Mouse (Mus musculus) T-helper 17 cell (primary cell): Measurements from ENCODE around the gene Gzmm.

Source experiments
- in situ Hi-C, 2 experiments: fragments of 300-600 bp; cut with MboI, MseI; formaldehyde crosslinking; loops; 1 replicate in 1 of 2; 2 replicates in 1 of 2; pipeline ENCODE4 v1.15.1; 2025; ENCODE audit warnings: high pct_unique_total_duplicates in 2 of 2

The Gzmm gene

GRCm38 (mm10) chr10:79700676-79701075 is 11.9 kb downstream of the Gzmm start:
- in situ Hi-C loops: loop anchor here in 1 of 2 experiments (25.0 kb wide), 1 partner anchor 1713 kb away; the partner anchor contains the start of gene 1810043G02Rik

GRCm38 (mm10) chr10:79701443-79702129 is 12.8 kb downstream of the Gzmm start:
- in situ Hi-C loops: loop anchor here in 1 of 2 experiments (25.0 kb wide), 1 partner anchor 1714 kb away; the partner anchor contains the start of gene 1810043G02Rik

- in situ Hi-C loops: loop anchor here in 1 of 2 experiments (25.0 kb wide), 1 partner anchor 1716 kb away; the partner anchor contains the start of gene 1810043G02Rik
Observed at GRCm38 (mm10) chr10:79702970-79703369, 14.2 kb downstream of the Gzmm start.

DNA sequence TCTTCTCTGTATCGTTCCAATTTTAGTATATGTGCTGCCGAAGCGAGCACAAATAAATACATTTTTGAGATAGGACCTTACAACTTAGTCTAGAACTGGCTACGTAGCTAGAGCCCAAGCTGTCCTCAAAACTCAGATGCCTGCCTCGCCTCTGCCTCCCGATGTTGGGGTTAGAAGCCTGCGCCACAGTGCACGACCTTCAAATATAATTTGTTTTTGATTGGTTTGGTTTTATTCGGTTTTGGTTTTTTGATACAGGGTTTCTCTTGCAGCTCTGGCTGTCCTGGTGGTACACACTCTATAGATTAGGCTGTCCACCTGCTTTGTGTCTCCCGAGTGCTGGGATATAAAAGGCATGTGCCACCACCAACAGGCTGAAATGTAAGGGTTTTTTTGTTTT is 14.7 kb downstream of the Gzmm start:
- in situ Hi-C loops: loop anchor here in 1 of 2 experiments (25.0 kb wide), 1 partner anchor 1716 kb away; the partner anchor contains the start of gene 1810043G02Rik

GRCm38 (mm10) chr10:79704065-79704969 is 15.5 kb downstream of the Gzmm start, which contains the start of gene Bsg:
Gene Bsg, plus strand, starts transcription at chr10:79704491.
- in situ Hi-C loops: loop anchor here in 1 of 2 experiments (25.0 kb wide), 1 partner anchor 1717 kb away; the partner anchor contains the start of gene 1810043G02Rik

GRCm38 (mm10) chr10:79704970-79705360 is 16.1 kb downstream of the Gzmm start:
- in situ Hi-C loops: loop anchor here in 1 of 2 experiments (25.0 kb wide), 1 partner anchor 1718 kb away; the partner anchor contains the start of gene 1810043G02Rik

DNA sequence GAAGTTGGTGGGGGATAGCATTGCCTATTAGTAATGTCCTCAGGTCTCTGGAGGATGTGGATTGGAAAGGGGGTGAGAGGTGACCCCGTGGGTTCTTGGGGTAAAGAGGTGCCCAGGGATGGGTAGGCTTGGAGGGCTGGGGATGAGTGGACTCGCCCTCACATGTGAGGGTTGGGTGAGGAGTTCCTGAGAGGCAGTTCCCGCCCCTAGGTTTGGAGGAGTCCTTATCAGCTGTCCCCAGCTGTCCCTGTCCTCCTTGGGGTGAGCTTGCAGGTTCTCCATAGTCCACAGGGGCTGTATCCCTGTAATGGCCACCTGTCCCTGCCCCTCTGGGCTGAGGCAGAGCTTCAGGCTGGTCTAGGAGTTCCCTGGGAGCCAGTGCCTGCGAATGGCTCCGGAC is 17.1 kb downstream of the Gzmm start:
- in situ Hi-C loops: loop anchor here in 1 of 2 experiments (25.0 kb wide), 1 partner anchor 1719 kb away; the partner anchor contains the start of gene 1810043G02Rik

- in situ Hi-C loops: loop anchor here in 1 of 2 experiments (25.0 kb wide), 1 partner anchor 1719 kb away; the partner anchor contains the start of gene 1810043G02Rik
Observed at GRCm38 (mm10) chr10:79706406-79707094, 17.7 kb downstream of the Gzmm start.

- in situ Hi-C loops: loop anchor here in 1 of 2 experiments (25.0 kb wide), 1 partner anchor 1720 kb away; the partner anchor contains the start of gene 1810043G02Rik
Observed at GRCm38 (mm10) chr10:79707162-79707561, 18.3 kb downstream of the Gzmm start.

- in situ Hi-C loops: loop anchor here in 1 of 2 experiments (25.0 kb wide), 1 partner anchor 1720 kb away; the partner anchor contains the start of gene 1810043G02Rik
Observed at GRCm38 (mm10) chr10:79707759-79708158, 18.9 kb downstream of the Gzmm start.

DNA sequence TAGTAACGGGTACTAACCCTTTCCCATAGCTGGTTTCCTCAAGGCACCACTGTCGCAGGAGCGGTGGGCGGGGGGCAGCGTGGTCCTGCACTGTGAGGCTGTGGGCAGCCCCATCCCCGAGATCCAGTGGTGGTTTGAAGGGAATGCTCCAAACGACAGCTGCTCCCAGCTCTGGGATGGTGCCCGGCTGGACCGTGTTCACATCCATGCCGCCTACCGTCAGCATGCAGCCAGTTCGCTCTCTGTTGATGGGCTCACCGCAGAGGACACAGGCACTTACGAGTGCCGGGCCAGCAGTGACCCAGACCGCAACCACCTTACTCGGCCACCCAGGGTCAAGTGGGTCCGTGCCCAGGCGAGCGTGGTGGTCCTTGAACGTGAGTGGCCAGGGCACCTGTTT is 19.8 kb downstream of the Gzmm start:
- in situ Hi-C loops: loop anchor here in 1 of 2 experiments (25.0 kb wide), 1 partner anchor 1721 kb away; the partner anchor contains the start of gene 1810043G02Rik

DNA sequence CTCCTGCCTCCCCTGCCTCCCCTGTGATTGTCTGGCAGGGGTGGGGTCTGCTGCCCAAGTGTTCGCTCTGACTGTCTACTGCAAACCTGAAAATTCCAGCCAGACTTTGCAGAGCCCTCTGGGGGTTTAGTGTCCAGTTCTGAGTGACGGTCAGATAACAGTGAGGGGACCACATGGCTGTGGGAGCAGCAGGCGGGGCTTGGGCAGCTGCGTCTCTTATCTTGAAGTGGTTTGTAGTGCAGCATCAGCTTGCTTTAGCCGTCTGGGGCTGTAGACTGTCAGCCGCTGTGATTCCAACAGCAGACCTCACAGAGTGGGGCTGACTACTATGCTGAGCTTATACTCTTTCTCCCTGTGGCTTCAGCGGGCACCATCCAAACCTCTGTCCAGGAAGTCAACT is 20.5 kb downstream of the Gzmm start:
- in situ Hi-C loops: loop anchor here in 1 of 2 experiments (25.0 kb wide), 1 partner anchor 1722 kb away; the partner anchor contains the start of gene 1810043G02Rik

DNA sequence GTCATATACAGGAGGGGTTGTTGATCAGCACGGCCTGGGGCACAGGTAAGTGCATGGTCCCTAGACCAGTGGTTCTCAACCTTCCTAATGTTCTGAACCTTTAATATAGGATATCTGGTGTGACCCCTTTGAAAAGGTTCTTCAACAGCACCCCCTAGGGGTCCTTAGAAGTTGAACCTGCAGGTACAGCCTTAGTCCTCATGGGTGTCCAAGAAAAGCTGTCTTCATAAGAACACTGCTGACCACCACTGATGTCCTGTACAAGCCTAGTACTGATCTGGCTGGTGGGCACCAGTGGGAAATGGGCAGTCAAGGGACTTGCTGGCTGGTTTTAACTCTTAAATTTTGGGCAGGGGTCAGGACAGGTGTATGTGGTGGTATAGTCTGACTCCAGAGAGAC is 23.2 kb downstream of the Gzmm start:
- in situ Hi-C loops: loop anchor here in 1 of 2 experiments (25.0 kb wide), 1 partner anchor 1725 kb away; the partner anchor contains the start of gene 1810043G02Rik

GRCm38 (mm10) chr10:79712499-79713126 is 23.8 kb downstream of the Gzmm start:
- in situ Hi-C loops: loop anchor here in 1 of 2 experiments (25.0 kb wide), 1 partner anchor 1725 kb away; the partner anchor contains the start of gene 1810043G02Rik

GRCm38 (mm10) chr10:79713163-79713562 is 24.3 kb downstream of the Gzmm start:
- in situ Hi-C loops: loop anchor here in 1 of 2 experiments (25.0 kb wide), 1 partner anchor 1726 kb away; the partner anchor contains the start of gene 1810043G02Rik

GRCm38 (mm10) chr10:79714996-79715395 is 26.2 kb downstream of the Gzmm start:
- in situ Hi-C loops: loop anchor here in 1 of 2 experiments (25.0 kb wide), 1 partner anchor 1728 kb away; the partner anchor contains the start of gene 1810043G02Rik

- in situ Hi-C loops: loop anchor here in 1 of 2 experiments (25.0 kb wide), 1 partner anchor 1729 kb away; the partner anchor contains the start of gene 1810043G02Rik
Observed at GRCm38 (mm10) chr10:79716254-79716987, 27.6 kb downstream of the Gzmm start, which contains the start of gene Hcn2. Gene Hcn2, plus strand, starts transcription at chr10:79716634.

- in situ Hi-C loops: loop anchor here in 1 of 2 experiments (25.0 kb wide), 1 partner anchor 1730 kb away; the partner anchor contains the start of gene 1810043G02Rik
Observed at GRCm38 (mm10) chr10:79716988-79717355, 28.2 kb downstream of the Gzmm start.
